ENCODE assay signal across 18 mouse cellular contexts in the genomic region with DNA sequence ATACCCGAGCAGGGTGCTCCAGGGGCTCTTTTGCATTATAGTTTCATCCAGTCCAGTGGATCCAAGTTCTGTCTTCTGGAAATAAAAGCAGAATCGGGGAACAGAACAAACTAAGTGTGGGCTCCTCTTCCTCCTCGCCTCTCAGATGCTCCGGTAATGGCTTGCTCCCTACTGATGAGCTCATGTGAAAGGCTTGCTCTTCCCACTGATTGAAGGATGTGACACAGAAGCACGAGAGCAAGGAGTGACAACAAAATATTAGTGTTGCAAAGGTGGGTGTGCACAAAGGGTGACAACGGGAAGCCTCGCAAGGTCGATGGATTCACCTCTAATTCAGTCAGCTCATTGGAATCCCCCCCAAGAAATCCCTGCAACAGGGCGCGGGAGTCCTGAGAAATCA. TPM values are rescaled to one million over a fixed set of nuclear protein-coding genes. Genes with fewer than 3 reads are reported as not detected.
DNase-seq lines count a peak whose midpoint lies in the region; ATAC-seq and TF ChIP-seq lines count a peak whose summit lies in the region.
"Had no signal": no experiment of that assay in that cellular context is flagged by ENCODE, and none has a peak within 500 bp of the region (broad histone marks: within the 10 kb centered on the region; RNA-seq: fewer than 3 reads in every experiment).

No protein-coding gene starts in this region.

- peaks cover 35% of the 10 kb centered on the region for H3K4me1 ChIP-seq in heart, embryonic 10.5 days
- H3K4me1 ChIP-seq in forebrain, embryonic 14.5 days (ENCODE audit: control insufficient read depth, insufficient read depth, low read length), result no peaks in the 10 kb centered on the region
- peaks cover 30% of the 10 kb centered on the region for H3K4me1 ChIP-seq in limb, embryonic 10.5 days
- peaks cover 6% of the 10 kb centered on the region; the same call in 1 of the 2 replicates for H3K4me1 ChIP-seq in midbrain, postnatal 0 days (ENCODE audit: insufficient read depth, low read length)
- H3K4me1 ChIP-seq in kidney, embryonic 16.5 days (ENCODE audit: insufficient read depth, low read length), result 0 out of 2 replicates have a peak, but pooled peaks cover 4% of the 10 kb centered on the region
- H3K4me1 ChIP-seq: liver, embryonic 13.5 days had no signal

- H3K4me2 ChIP-seq in forebrain, embryonic 14.5 days (ENCODE audit: low read length), result no peak overlapping the region
- H3K4me2 ChIP-seq in midbrain, postnatal 0 days (ENCODE audit: low read depth, low read length, poor library complexity, severe bottlenecking), result no peak overlapping the region
- no peak overlapping the region for H3K4me2 ChIP-seq in kidney, embryonic 16.5 days (replicated peaks; ENCODE audit: low read depth, low read length)
- H3K4me2 ChIP-seq: heart, embryonic 15.5 days; limb, embryonic 12.5 days; liver, embryonic 13.5 days had no signal

- no peak for DNase-seq in heart, embryonic 10.5 days (ENCODE audit: low spot score)
- DNase-seq in heart, postnatal 10 days, result no peak
- DNase-seq in forebrain, embryonic 14.5 days (ENCODE audit: low spot score), result peak; percentile 8
- no peak for DNase-seq in limb, embryonic 10.5 days (ENCODE audit: low spot score)
- DNase-seq in midbrain, postnatal 0 days (ENCODE audit: low spot score), result no peak
- DNase-seq in spleen, adult 18-20 months, result no peak
- DNase-seq in right cerebral cortex, postnatal 14 days, result no peak
- DNase-seq: cerebellum, postnatal 10 days; kidney, adult 18-20 months; layer of hippocampus, adult 9-11 months; liver, embryonic 13.5 days; right cerebral cortex, postnatal 4 days; thymus, postnatal 4 days had no signal

- ATAC-seq in forebrain, embryonic 14.5 days, result no peak
- no peak for ATAC-seq in midbrain, postnatal 0 days (ENCODE audit: low FRiP score)
- no peak for ATAC-seq in kidney, embryonic 16.5 days (ENCODE audit: low FRiP score, low TSS enrichment)

- H3K9me3 ChIP-seq in heart, embryonic 10.5 days, result no peaks in the 10 kb centered on the region
- no peaks in the 10 kb centered on the region for H3K9me3 ChIP-seq in forebrain, embryonic 14.5 days (replicated peaks; ENCODE audit: control insufficient read depth, low read length)
- H3K9me3 ChIP-seq in limb, embryonic 10.5 days (replicated peaks), result no peaks in the 10 kb centered on the region
- H3K9me3 ChIP-seq in midbrain, postnatal 0 days (ENCODE audit: low read length), result no peaks in the 10 kb centered on the region
- H3K9me3 ChIP-seq in kidney, embryonic 16.5 days (ENCODE audit: low read length), result no peaks in the 10 kb centered on the region
- H3K9me3 ChIP-seq: heart, embryonic 15.5 days; limb, embryonic 12.5 days; liver, embryonic 13.5 days had no signal

- intact Hi-C loops in heart, postnatal 10 days (cut with DNase I), result no loop called here

- TF ChIP-seq CTCF in midbrain, postnatal 0 days (IDR thresholded peaks at IDR 0.05), result no peak

- H3K9ac ChIP-seq in forebrain, embryonic 14.5 days (ENCODE audit: low read length), result no peak overlapping the region
- no peak overlapping the region for H3K9ac ChIP-seq in midbrain, postnatal 0 days (replicated peaks; ENCODE audit: low read length, poor library complexity, severe bottlenecking)
- H3K9ac ChIP-seq in kidney, embryonic 16.5 days (replicated peaks; ENCODE audit: low read length), result no peak overlapping the region
- H3K9ac ChIP-seq: heart, embryonic 15.5 days; limb, embryonic 12.5 days; liver, embryonic 13.5 days had no signal

- peak overlapping the region; percentile 6; the same call in 1 of the 2 replicates for H3K27ac ChIP-seq in heart, embryonic 10.5 days
- H3K27ac ChIP-seq in forebrain, embryonic 14.5 days (ENCODE audit: low read depth, low read length), result no peak overlapping the region
- H3K27ac ChIP-seq in limb, embryonic 10.5 days, result peak overlapping the region; percentile 51; the same call in 1 of the 2 replicates
- H3K27ac ChIP-seq in midbrain, postnatal 0 days (ENCODE audit: low read depth, low read length), result peak overlapping the region; percentile 18; the same call in 1 of the 2 replicates
- H3K27ac ChIP-seq in kidney, embryonic 16.5 days (ENCODE audit: low read length), result no peak overlapping the region
- H3K27ac ChIP-seq: heart, embryonic 15.5 days; limb, embryonic 12.5 days; liver, embryonic 13.5 days had no signal

- H3K27me3 ChIP-seq in heart, embryonic 10.5 days (ENCODE audit: insufficient read depth, poor library complexity, severe bottlenecking), result peaks cover 14% of the 10 kb centered on the region; the same call in 1 of the 2 replicates
- H3K27me3 ChIP-seq in forebrain, embryonic 14.5 days (replicated peaks; ENCODE audit: control insufficient read depth, insufficient read depth, low read length), result no peaks in the 10 kb centered on the region
- H3K27me3 ChIP-seq in limb, embryonic 10.5 days (ENCODE audit: low read depth, poor library complexity, severe bottlenecking), result no peaks in the 10 kb centered on the region
- no peaks in the 10 kb centered on the region for H3K27me3 ChIP-seq in midbrain, postnatal 0 days (ENCODE audit: insufficient read depth, low read length)
- no peaks in the 10 kb centered on the region for H3K27me3 ChIP-seq in kidney, embryonic 16.5 days (ENCODE audit: insufficient read depth, low read length)
- H3K27me3 ChIP-seq: heart, embryonic 15.5 days; limb, embryonic 12.5 days; liver, embryonic 13.5 days had no signal

- H3K4me3 ChIP-seq in heart, embryonic 10.5 days, result no peak overlapping the region
- H3K4me3 ChIP-seq in forebrain, embryonic 14.5 days (ENCODE audit: low read depth, low read length), result no peak overlapping the region
- H3K4me3 ChIP-seq in limb, embryonic 10.5 days, result no peak overlapping the region
- H3K4me3 ChIP-seq in midbrain, postnatal 0 days (ENCODE audit: low read depth, low read length), result no peak overlapping the region
- H3K4me3 ChIP-seq in kidney, embryonic 16.5 days (ENCODE audit: low read length), result no peak overlapping the region
- H3K4me3 ChIP-seq: heart, embryonic 15.5 days; limb, embryonic 12.5 days; liver, embryonic 13.5 days; myocyte had no signal

- H3K36me3 ChIP-seq in heart, embryonic 10.5 days, result no peaks in the 10 kb centered on the region
- H3K36me3 ChIP-seq in forebrain, embryonic 14.5 days (ENCODE audit: control insufficient read depth, insufficient read depth, low read length), result no peaks in the 10 kb centered on the region
- H3K36me3 ChIP-seq in limb, embryonic 10.5 days, result no peaks in the 10 kb centered on the region
- H3K36me3 ChIP-seq in midbrain, postnatal 0 days (ENCODE audit: insufficient read depth, low read length), result no peaks in the 10 kb centered on the region
- no peaks in the 10 kb centered on the region for H3K36me3 ChIP-seq in kidney, embryonic 16.5 days (ENCODE audit: insufficient read depth, low read length)
- H3K36me3 ChIP-seq: heart, embryonic 15.5 days; limb, embryonic 12.5 days; liver, embryonic 13.5 days had no signal

- 57% methylated on average over 10 of the region's 10 CpGs for WGBS in heart, embryonic 10.5 days
- 58% methylated on average over 10 of the region's 10 CpGs for WGBS in forebrain, embryonic 14.5 days
- WGBS in limb, embryonic 10.5 days, result 55% methylated on average over 10 of the region's 10 CpGs
- 61% methylated on average over 10 of the region's 10 CpGs for WGBS in midbrain, postnatal 0 days
- 50% methylated on average over 10 of the region's 10 CpGs for WGBS in kidney, embryonic 16.5 days

RNA-seq across cellular contexts. Expression of gene Sox11, which starts 48.6 kb away (rescaled TPM):
- 32.0 and 73.8 TPM in 2 replicates for polyA plus RNA-seq in heart, embryonic 10.5 days (2016; fragmentation: Nextera tagmentation; extraction: Ambion mirVana)
- total RNA-seq in heart, postnatal 10 days (2021), result 1 to 10 TPM; 2.3 TPM
- polyA plus RNA-seq in forebrain, embryonic 14.5 days (2014; fragmentation: Nextera tagmentation; extraction: Ambion mirVana), result 948 and 1,039 TPM in 2 replicates
- polyA plus RNA-seq in limb, embryonic 10.5 days (2016; fragmentation: Nextera tagmentation; extraction: Ambion mirVana), result 201 and 255 TPM in 2 replicates
- 148 and 180 TPM in 2 replicates for total RNA-seq in midbrain, postnatal 0 days (2014; rRNA removed)
- 137 and 154 TPM in 2 replicates for polyA plus RNA-seq in midbrain, postnatal 0 days (2015; fragmentation: Nextera tagmentation; extraction: Ambion mirVana)
- 60.2 and 68.5 TPM in 2 replicates for polyA plus RNA-seq in kidney, embryonic 16.5 days (2015; fragmentation: Nextera tagmentation; extraction: Ambion mirVana)
- total RNA-seq: megakaryocyte, adult 5-6 weeks had no signal

Comparison
In these comparisons a context has a peak if more than half of its experiments do, and no peak if none do; other contexts are left out.
1. H3K27ac ChIP-seq: peak in heart, embryonic 10.5 days (single experiment), limb, embryonic 10.5 days (single experiment) and midbrain, postnatal 0 days (single experiment); none in forebrain, embryonic 14.5 days (single experiment) and kidney, embryonic 16.5 days (single experiment).